Mouse (Mus musculus): ENCODE results near the gene Vps33b.
"Not testable (repeated sequence)": the region's sequence is repeated elsewhere in the genome, so short reads cannot be mapped to it uniquely, and the experiment has no call there.

The Vps33b gene

GRCm38 (mm10) chr7:80319846-80320496 lies 50.5 kb downstream of the Vps33b start:
- DNase-seq (ENCODE audit: low spot score in 2 of 2), result no peak

GRCm38 (mm10) chr7:80323336-80323735 lies 53.9 kb downstream of the Vps33b start:
- DNase-seq (ENCODE audit: low spot score in 2 of 2), result no peak

GRCm38 (mm10) chr7:80324043-80324815 lies 54.8 kb downstream of the Vps33b start, which contains the start of gene Rccd1:
Gene Rccd1, minus strand, starts transcription at chr7:80324454.
- peak; percentile 90 to 91 for DNase-seq (ENCODE audit: low spot score in 2 of 2)

- DNase-seq (ENCODE audit: low spot score in 2 of 2), result not testable (repeated sequence)
Observed at GRCm38 (mm10) chr7:80324816-80325119, 55.3 kb downstream of the Vps33b start.

GRCm38 (mm10) chr7:80325292-80325868 lies 55.9 kb downstream of the Vps33b start:
- no peak for DNase-seq (ENCODE audit: low spot score in 2 of 2)

GRCm38 (mm10) chr7:80326076-80326475 lies 56.6 kb downstream of the Vps33b start:
- DNase-seq (ENCODE audit: low spot score in 2 of 2), result no peak

- DNase-seq (ENCODE audit: low spot score in 2 of 2), result no peak
Observed at GRCm38 (mm10) chr7:80330278-80330677, 60.8 kb downstream of the Vps33b start.

GRCm38 (mm10) chr7:80331433-80331832 lies 62.0 kb downstream of the Vps33b start:
- DNase-seq (ENCODE audit: low spot score in 2 of 2), result no peak

- no peak for DNase-seq (ENCODE audit: low spot score in 2 of 2)
Observed at GRCm38 (mm10) chr7:80334848-80335247, 65.4 kb downstream of the Vps33b start.

- DNase-seq (ENCODE audit: low spot score in 2 of 2), result no peak
Observed at GRCm38 (mm10) chr7:80336932-80337331, 67.5 kb downstream of the Vps33b start.

- peak in 1 of 2 experiments; percentile 26 for DNase-seq (ENCODE audit: low spot score in 2 of 2)
Observed at GRCm38 (mm10) chr7:80339371-80339770, 69.9 kb downstream of the Vps33b start.

- DNase-seq (ENCODE audit: low spot score in 2 of 2), result peak; percentile 98 to 99
Observed at GRCm38 (mm10) chr7:80339793-80340628, 70.6 kb downstream of the Vps33b start.

GRCm38 (mm10) chr7:80340793-80341192 lies 71.3 kb downstream of the Vps33b start, which contains the start of gene Unc45a:
Gene Unc45a, minus strand, starts transcription at chr7:80341005.
- DNase-seq (ENCODE audit: low spot score in 2 of 2), result peak; percentile 81 to 84

Measured in spleen, postnatal 36 days (tissue).